In the genomic region with DNA sequence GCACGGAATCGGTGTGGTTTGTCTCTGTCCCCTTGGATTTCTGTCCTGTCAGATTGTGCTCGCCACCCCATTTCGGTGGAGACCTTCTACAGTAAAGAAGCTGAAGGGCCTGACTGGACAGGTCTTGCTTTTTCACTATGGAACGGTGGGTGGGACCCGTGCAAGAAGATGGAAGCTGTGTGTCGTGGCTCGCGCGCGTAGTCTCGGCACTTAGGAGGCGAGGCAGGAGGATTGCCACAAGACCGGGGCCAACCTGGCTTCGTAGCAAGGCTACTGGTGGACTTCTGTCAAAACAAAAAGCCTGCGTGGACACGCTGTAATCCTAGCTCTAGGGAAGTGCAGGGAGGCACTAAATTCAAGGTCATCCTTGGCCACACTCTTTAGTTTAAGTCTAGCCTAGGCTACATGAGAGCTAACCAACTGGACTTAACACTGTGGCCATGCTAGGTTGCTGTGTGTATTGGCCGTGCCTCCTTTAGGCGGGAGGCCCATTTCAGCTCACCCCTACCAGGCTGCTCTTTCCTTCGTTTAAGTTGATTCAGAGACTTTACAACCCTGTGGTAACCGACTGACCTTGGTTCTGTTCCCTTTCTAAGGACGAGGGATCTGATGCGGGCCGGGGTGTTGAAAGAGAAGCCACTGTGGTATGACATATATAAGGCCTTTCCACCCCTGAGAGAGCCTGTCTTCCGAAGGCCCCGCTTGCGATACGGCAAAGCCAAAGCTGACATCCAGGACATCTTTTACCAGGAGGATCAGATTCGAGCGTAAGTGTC, we compare ENCODE assay signal across 8 mouse cellular contexts. TPM values are rescaled to one million over a fixed set of nuclear protein-coding genes. Genes with fewer than 3 reads are reported as not detected.
DNase-seq lines count a peak whose midpoint lies in the region; ATAC-seq and TF ChIP-seq lines count a peak whose summit lies in the region.

No protein-coding gene starts in this region.

- H3K4me1 ChIP-seq in kidney, postnatal 0 days (replicated peaks; ENCODE audit: insufficient read depth, low read length) = peaks cover 8% of the 10 kb centered on the region
- H3K4me1 ChIP-seq in hindbrain, embryonic 12.5 days = peaks cover 25% of the 10 kb centered on the region
- H3K4me1 ChIP-seq in midbrain, embryonic 10.5 days = peaks cover 41% of the 10 kb centered on the region

- H3K27me3 ChIP-seq in kidney, postnatal 0 days (ENCODE audit: insufficient read depth, low read length) = no peaks in the 10 kb centered on the region
- H3K27me3 ChIP-seq in hindbrain, embryonic 12.5 days = no peaks in the 10 kb centered on the region
- H3K27me3 ChIP-seq in midbrain, embryonic 10.5 days (ENCODE audit: low read depth, poor library complexity, severe bottlenecking) = 0 out of 2 replicates have a peak, but pooled peaks cover 7% of the 10 kb centered on the region

- peak; percentile 31; the same call in 1 of the 2 replicates for ATAC-seq in kidney, postnatal 0 days (replicated peaks; ENCODE audit: low FRiP score, low read depth)
- ATAC-seq in hindbrain, embryonic 12.5 days (ENCODE audit: low FRiP score) = no peak; the same call in 1 of the 2 replicates

- H3K4me2 ChIP-seq in kidney, postnatal 0 days (ENCODE audit: low read length) = peak overlapping the region; percentile 87
- peak overlapping the region; percentile 74 for H3K4me2 ChIP-seq in hindbrain, embryonic 12.5 days (replicated peaks)

- H3K36me3 ChIP-seq in kidney, postnatal 0 days (ENCODE audit: insufficient read depth, low read length) = peaks cover 9% of the 10 kb centered on the region; the same call in 1 of the 2 replicates
- H3K36me3 ChIP-seq in hindbrain, embryonic 12.5 days = peaks cover 10% of the 10 kb centered on the region
- peaks cover 41% of the 10 kb centered on the region for H3K36me3 ChIP-seq in midbrain, embryonic 10.5 days

- WGBS in kidney, postnatal 0 days = 29% methylated on average over 30 of the region's 30 CpGs
- 35% methylated on average over 30 of the region's 30 CpGs for WGBS in hindbrain, embryonic 12.5 days
- 37% methylated on average over 30 of the region's 30 CpGs for WGBS in midbrain, embryonic 10.5 days

- no peak for DNase-seq in kidney, postnatal 0 days (ENCODE audit: low spot score)
- DNase-seq in kidney, adult 18-20 months = no peak
- peak; percentile 19 for DNase-seq in c-Kit-positive CD71-positive TER-119-positive erythroid progenitor cells, embryonic 14.5 days (ENCODE audit: low spot score)
- no peak for DNase-seq in midbrain, embryonic 10.5 days (ENCODE audit: low spot score)
- no peak for DNase-seq in B cell, adult 2 months
- no peak for DNase-seq in cerebellum, postnatal 25 days
- DNase-seq in embryo, embryonic 11 days = no peak

- H3K9ac ChIP-seq in kidney, postnatal 0 days (ENCODE audit: low read depth, low read length) = peak overlapping the region; percentile 85
- peak overlapping the region; percentile 87 for H3K9ac ChIP-seq in hindbrain, embryonic 12.5 days

- no peak for TF ChIP-seq CTCF in kidney, postnatal 0 days (IDR thresholded peaks at IDR 0.05; ENCODE audit: low read depth)

- H3K4me3 ChIP-seq in kidney, postnatal 0 days (replicated peaks; ENCODE audit: low read depth, low read length) = peak overlapping the region; percentile 82
- peak overlapping the region; percentile 81 for H3K4me3 ChIP-seq in hindbrain, embryonic 12.5 days
- H3K4me3 ChIP-seq in midbrain, embryonic 10.5 days = peak overlapping the region; percentile 69

- H3K9me3 ChIP-seq in kidney, postnatal 0 days (replicated peaks; ENCODE audit: low read length) = no peaks in the 10 kb centered on the region
- no peaks in the 10 kb centered on the region for H3K9me3 ChIP-seq in hindbrain, embryonic 12.5 days (replicated peaks)
- H3K9me3 ChIP-seq in midbrain, embryonic 10.5 days (replicated peaks) = no peaks in the 10 kb centered on the region

- peak overlapping the region; percentile 91 for H3K27ac ChIP-seq in kidney, postnatal 0 days
- H3K27ac ChIP-seq in hindbrain, embryonic 12.5 days = peak overlapping the region; percentile 83; the same call in 1 of the 2 replicates
- peak overlapping the region; percentile 91 for H3K27ac ChIP-seq in midbrain, embryonic 10.5 days (replicated peaks)

RNA-seq across cellular contexts. Expression of gene Mrps23, which starts 0.6 kb away (rescaled TPM):
- polyA plus RNA-seq in kidney, postnatal 0 days (2015; fragmentation: Nextera tagmentation; extraction: Ambion mirVana) = 76.3 and 77.7 TPM in 2 replicates
- polyA plus RNA-seq in hindbrain, embryonic 12.5 days (2016; fragmentation: Nextera tagmentation; extraction: Ambion mirVana) = 57.4 and 66.8 TPM in 2 replicates
- polyA plus RNA-seq in midbrain, embryonic 10.5 days (2016; fragmentation: Nextera tagmentation; extraction: Ambion mirVana) = 70.6 and 78.8 TPM in 2 replicates
